8 mouse cellular contexts compared by ENCODE assay signal in genomic region chr12:100109986-100110696, GRCm38 (mm10). TPM values are rescaled to one million over a fixed set of nuclear protein-coding genes. Genes with fewer than 3 reads are reported as not detected.
DNase-seq lines count a peak whose midpoint lies in the region; ATAC-seq lines count a peak whose summit lies in the region.

Gene Psmc1, plus strand, starts transcription at chr12:100110154.

- no peaks in the 10 kb centered on the region for H3K9me3 ChIP-seq in hindbrain, embryonic 10.5 days

- peak; percentile 80 for ATAC-seq in frontal cortex, adult (ENCODE audit: low TSS enrichment)

- no peaks in the 10 kb centered on the region for H3K27me3 ChIP-seq in hindbrain, embryonic 10.5 days (ENCODE audit: insufficient read depth, poor library complexity, severe bottlenecking)

- WGBS in hindbrain, embryonic 10.5 days, result under 1% methylated on average over 58 of the region's 58 CpGs

- DNase-seq in Muller cell, postnatal 12 days (ENCODE audit: inconsistent ontology term), result peak; percentile 89
- DNase-seq in cerebellum, adult 9-10 months, result peak; percentile 83
- DNase-seq in hindbrain, embryonic 10.5 days (ENCODE audit: low spot score), result peak; percentile 88
- DNase-seq in layer of hippocampus, adult 9-11 months, result peak; percentile 80
- peak; percentile 89 for DNase-seq in lung, postnatal 10 days
- peak; percentile 73 for DNase-seq in ovary, postnatal 36 days (ENCODE audit: low spot score)
- DNase-seq in thymus, postnatal 25 days, result peak; percentile 74

- H3K4me1 ChIP-seq in hindbrain, embryonic 10.5 days (replicated peaks), result peaks cover 25% of the 10 kb centered on the region

- peaks cover 40% of the 10 kb centered on the region for H3K36me3 ChIP-seq in hindbrain, embryonic 10.5 days

- H3K4me3 ChIP-seq in hindbrain, embryonic 10.5 days, result peak within 1 kb of the TSS; percentile 96

- peak within 1 kb of the TSS; percentile 94 for H3K27ac ChIP-seq in hindbrain, embryonic 10.5 days

RNA-seq across cellular contexts. Expression of gene Psmc1, which starts in this region (rescaled TPM):
- 366 and 386 TPM in 2 replicates for polyA plus RNA-seq in hindbrain, embryonic 10.5 days (2016; fragmentation: Nextera tagmentation; extraction: Ambion mirVana)

Comparison
In these comparisons a context has a peak if more than half of its experiments do, and no peak if none do; other contexts are left out.
1. Peak in every context shown above with its lines: DNase-seq, ATAC-seq, H3K4me3 ChIP-seq and H3K27ac ChIP-seq.